8 mouse cellular contexts compared by ENCODE assay signal in genomic region chr16:35490231-35491070, GRCm38 (mm10). TPM values are rescaled to one million over a fixed set of nuclear protein-coding genes. Genes with fewer than 3 reads are reported as not detected.
DNase-seq lines count a peak whose midpoint lies in the region; ATAC-seq lines count a peak whose summit lies in the region.

TSS of gene Pdia5 (minus strand) at chr16:35490873.

- intact Hi-C loops in gastrocnemius, postnatal 36 days (cut with DNase I): no loop called here

- peaks cover 15% of the 10 kb centered on the region for H3K4me1 ChIP-seq in intestine, embryonic 14.5 days (replicated peaks; ENCODE audit: control insufficient read depth, insufficient read depth, low read length)

- peak within 1 kb of the TSS; percentile 62 for H3K9ac ChIP-seq in intestine, embryonic 14.5 days (ENCODE audit: low read length)

- no peak within 1 kb of the TSS for H3K27ac ChIP-seq in intestine, embryonic 14.5 days (ENCODE audit: low read depth)

- under 1% methylated on average over 55 of the region's 66 CpGs for WGBS in intestine, embryonic 14.5 days

- no peaks in the 10 kb centered on the region for H3K27me3 ChIP-seq in intestine, embryonic 14.5 days (replicated peaks; ENCODE audit: control insufficient read depth, insufficient read depth, low read length)

- ATAC-seq in intestine, embryonic 14.5 days (replicated peaks; ENCODE audit: low FRiP score, low TSS enrichment, low read depth): peak; percentile 84
- peak; percentile 69 for ATAC-seq in megakaryocyte, adult 5-6 weeks (ENCODE audit: poor library complexity, severe bottlenecking)
- ATAC-seq in activated CD4-positive, CD25-positive, alpha-beta regulatory T cell, adult 4 months: no peak

- H3K4me3 ChIP-seq in intestine, embryonic 14.5 days (ENCODE audit: low read depth, low read length): peak within 1 kb of the TSS; percentile 74

- no peaks in the 10 kb centered on the region for H3K36me3 ChIP-seq in intestine, embryonic 14.5 days (ENCODE audit: control insufficient read depth, insufficient read depth, low read length)

- peak; percentile 93 for DNase-seq in adrenal gland, postnatal 10 days
- peak; percentile 93 for DNase-seq in embryo, embryonic 10.5 days (ENCODE audit: low spot score)
- peak; percentile 77 to 87 for DNase-seq in gastrocnemius, postnatal 36 days
- peak; percentile 88 for DNase-seq in intestine, embryonic 14.5 days (ENCODE audit: low spot score)
- DNase-seq in left cerebral cortex, adult 9 months (ENCODE audit: low spot score in 2 of 2): peak; percentile 67 to 88
- peak; percentile 86 for DNase-seq in right cerebral cortex, postnatal 25 days

- H3K4me2 ChIP-seq in intestine, embryonic 14.5 days (ENCODE audit: low read length): peak within 1 kb of the TSS; percentile 86

- no peaks in the 10 kb centered on the region for H3K9me3 ChIP-seq in intestine, embryonic 14.5 days (ENCODE audit: control insufficient read depth, low read length)

RNA-seq across cellular contexts. Expression of gene Pdia5, which starts in this region (rescaled TPM):
- 10 to 100 TPM; 22.6 to 27.0 TPM for total RNA-seq in adrenal gland, postnatal 10 days (2021)
- 1 to 10 TPM; 1.7 to 1.9 TPM for total RNA-seq in gastrocnemius, postnatal 36 days (2021)
- polyA plus RNA-seq in intestine, embryonic 14.5 days (2014; fragmentation: Nextera tagmentation; extraction: Ambion mirVana): 18.2 and 19.7 TPM in 2 replicates
- total RNA-seq in megakaryocyte, adult 5-6 weeks (2015): 4.7 and 8.8 TPM in 2 replicates
- 2.8 and 4.3 TPM in 2 replicates for total RNA-seq in megakaryocyte, adult 5-6 weeks (2017)
- not detected for polyA plus RNA-seq in activated CD4-positive, CD25-positive, alpha-beta regulatory T cell, adult 4 months (2017; shearing (Covaris generic))

Comparison
In these comparisons a context has a peak if more than half of its experiments do, and no peak if none do; other contexts are left out.
1. RNA of gene Pdia5 (polyA plus RNA-seq): 18.2 to 19.7 TPM in intestine, embryonic 14.5 days; not detected in activated CD4-positive, CD25-positive, alpha-beta regulatory T cell, adult 4 months; every median in the first group is over 10 times any median in the second.
2. Peak in every context shown above with its lines, with median percentiles within 50 percentile points of each other: DNase-seq.